Mouse (Mus musculus) hindbrain, embryonic 15.5 days (tissue): ENCODE measurements at regions not wholly inside any gene's neighbourhood (a gene's known extent, or its start where the extent isn't known, plus 50 kb on each side); places are given as distances from the start of the nearest gene placed in this dataset.
A peak's percentile ranks its signal among the peaks of the same experiment; 100 is the strongest.

ENCODE experiments used
- ATAC-seq: fragments of 200-750 bp; cut with Nextera tagmentation; 2 replicates; pipeline ENCODE4 v1.8.0; 2017; ENCODE audit warnings: low read depth, moderate number of reproducible peaks, moderate TSS enrichment; ENCODE audit not compliant: low FRiP score
- H3K27ac ChIP-seq: fragments of 300-500 bp; sonication (generic); replicated peaks from 2 replicates; pipeline ENCODE4 v1.5.1; 2015; ENCODE audit warnings: mild to moderate bottlenecking, inconsistent platforms
- H3K27me3 ChIP-seq: fragments of 300-500 bp; sonication (generic); 2 replicates; pipeline ENCODE4 v1.6.1; 2015; ENCODE audit warnings: control low read depth, inconsistent platforms
- H3K36me3 ChIP-seq: fragments of 300-500 bp; sonication (generic); 2 replicates; pipeline ENCODE4 v1.6.1; 2015; ENCODE audit warnings: control low read depth, inconsistent platforms
- H3K4me1 ChIP-seq: fragments of 300-500 bp; sonication (generic); replicated peaks from 2 replicates; pipeline ENCODE4 v1.6.1; 2015; ENCODE audit warnings: control low read depth, inconsistent platforms
- H3K4me2 ChIP-seq: fragments of 300-500 bp; sonication (generic); 2 replicates; pipeline ENCODE4 v1.6.1; 2015; ENCODE audit warnings: moderate library complexity, mild to moderate bottlenecking, inconsistent platforms
- H3K4me3 ChIP-seq: fragments of 300-500 bp; sonication (generic); 2 replicates; pipeline ENCODE4 v1.5.1; 2015; ENCODE audit warnings: mild to moderate bottlenecking, inconsistent platforms
- H3K9ac ChIP-seq: fragments of 300-500 bp; sonication (generic); 2 replicates; pipeline ENCODE4 v1.6.1; 2015; ENCODE audit warnings: inconsistent platforms
- H3K9me3 ChIP-seq: fragments of 300-500 bp; sonication (generic); 2 replicates; pipeline ENCODE4 v1.6.1; 2016; ENCODE audit warnings: control low read depth, inconsistent platforms
- WGBS: fragments of 180-500 bp; shearing (Covaris S2); methylation state at CpG from one replicate; pipeline ENCODE4 v1.1.7; 2015; 5-methylcytosine and 5-hydroxymethylcytosine counted together

GRCm38 (mm10) chr2:102250101-102250500 is 63.9 kb upstream of the Ldlrad3 start:
- Histone ChIP-seq H3K4me3 (no peak overlapping the region), H3K36me3 (no peaks in the 10 kb centered on the region), H3K4me2 (no peak overlapping the region), H3K9me3 (no peaks in the 10 kb centered on the region), H3K27me3 (no peaks in the 10 kb centered on the region), H3K9ac (no peak overlapping the region), H3K27ac (no peak overlapping the region), H3K4me1 (no peaks in the 10 kb centered on the region)
- 92% methylated on average over 3 of the region's 3 CpGs for WGBS
- ATAC-seq = no peak

GRCm38 (mm10) chr2:102246484-102246883 is 60.3 kb upstream of the Ldlrad3 start:
- Histone ChIP-seq H3K9me3 (no peaks in the 10 kb centered on the region), H3K4me1 (peaks cover 7% of the 10 kb centered on the region; the same call in 1 of the 2 replicates), H3K4me2 (no peak overlapping the region), H3K36me3 (no peaks in the 10 kb centered on the region), H3K27ac (no peak overlapping the region), H3K27me3 (no peaks in the 10 kb centered on the region), H3K9ac (no peak overlapping the region), H3K4me3 (no peak overlapping the region)
- 52% methylated on average over 2 of the region's 2 CpGs for WGBS
- ATAC-seq = no peak

GRCm38 (mm10) chr2:102244491-102244890 is 58.3 kb upstream of the Ldlrad3 start:
- H3K4me2 ChIP-seq = no peak overlapping the region
- peaks cover 7% of the 10 kb centered on the region; the same call in 1 of the 2 replicates for H3K4me1 ChIP-seq
- ATAC-seq = no peak
- no peaks in the 10 kb centered on the region for H3K9me3 ChIP-seq
- H3K36me3 ChIP-seq = no peaks in the 10 kb centered on the region
- WGBS = 44% methylated on average over 2 of the region's 2 CpGs
- H3K27ac ChIP-seq = peak overlapping the region; percentile 10; the same call in 1 of the 2 replicates
- no peak overlapping the region for H3K4me3 ChIP-seq
- no peak overlapping the region for H3K9ac ChIP-seq
- H3K27me3 ChIP-seq = no peaks in the 10 kb centered on the region

- no peaks in the 10 kb centered on the region for H3K36me3 ChIP-seq
- H3K9ac ChIP-seq = no peak overlapping the region
- peaks cover 7% of the 10 kb centered on the region; the same call in 1 of the 2 replicates for H3K4me1 ChIP-seq
- no peak overlapping the region for H3K4me2 ChIP-seq
- ATAC-seq = no peak
- no peak overlapping the region for H3K27ac ChIP-seq
- 81% methylated on average over 7 of the region's 7 CpGs for WGBS
- no peak overlapping the region for H3K4me3 ChIP-seq
- H3K9me3 ChIP-seq = no peaks in the 10 kb centered on the region
- H3K27me3 ChIP-seq = no peaks in the 10 kb centered on the region
These were observed 55.4 kb upstream of the Ldlrad3 start for GRCm38 (mm10) chr2:102241626-102242025.

GRCm38 (mm10) chr2:102239712-102240505 is 53.7 kb upstream of the Ldlrad3 start:
- ATAC-seq = no peak

More at GRCm38 (mm10) chr2:102239712-102240505, 53.7 kb upstream of the Ldlrad3 start:
- H3K9me3 ChIP-seq = no peaks in the 10 kb centered on the region
- no peak overlapping the region for H3K4me2 ChIP-seq
- H3K27ac ChIP-seq = no peak overlapping the region
- WGBS = 76% methylated on average over 6 of the region's 6 CpGs
- H3K4me1 ChIP-seq = peaks cover 7% of the 10 kb centered on the region; the same call in 1 of the 2 replicates
- H3K4me3 ChIP-seq = no peak overlapping the region
- H3K27me3 ChIP-seq = no peaks in the 10 kb centered on the region
- H3K36me3 ChIP-seq = no peaks in the 10 kb centered on the region
- no peak overlapping the region for H3K9ac ChIP-seq
